Mouse (Mus musculus): ENCODE measurements around the gene Hist2h2be. TPM values are rescaled to one million over a fixed set of nuclear protein-coding genes. Genes with fewer than 3 reads are reported as not detected.

Hist2h2be gene
- total and polyA plus RNA-seq, 3 experiments, result 0.33 to 2.7 (median 2.5) TPM

- Histone ChIP-seq H3K36me3 (replicated peaks) (peaks cover 3% of the 10 kb centered on the region), H3K4me1 (ENCODE audit: insufficient read depth, low read depth, low read length) (peaks cover 30% of the 10 kb centered on the region), H3K27me3 (ENCODE audit: insufficient read depth, low read length) (no peaks in the 10 kb centered on the region), H3K9me3 (replicated peaks) (peaks cover 16% of the 10 kb centered on the region), H3K4me3 (ENCODE audit: low read depth, low read length) (no peak overlapping the region)
- DNase-seq (ENCODE audit: low spot score) (no peak), ATAC-seq (ENCODE audit: extremely low read depth, insufficient number of reproducible peaks, low FRiP score, poor library complexity, severe bottlenecking) (no peak)
- no peak for TF ChIP-seq POLR2AphosphoS5 (IDR thresholded peaks at IDR 0.05; ENCODE audit: insufficient replicate concordance, low read depth, low read length)
- no peak for TF ChIP-seq TAL1 (conservative IDR thresholded peaks at IDR 0.05; ENCODE audit: low read depth, low read length)
- no peak for TF ChIP-seq CTCF (IDR thresholded peaks at IDR 0.05; ENCODE audit: low read depth, low read length)
- no peak for TF ChIP-seq GATA2 (IDR thresholded peaks at IDR 0.05; ENCODE audit: borderline replicate concordance, low read depth, low read length)
- no peak for TF ChIP-seq GATA1 (IDR thresholded peaks at IDR 0.05; ENCODE audit: borderline replicate concordance, low read length)
Measured at GRCm38 (mm10) chr3:96222774-96223173, 1.9 kb downstream of the Hist2h2be start.

GRCm38 (mm10) chr3:96225421-96225820, 4.5 kb downstream of the Hist2h2be start:
- no peak overlapping the region; the same call in 1 of the 2 replicates for H3K4me3 ChIP-seq (ENCODE audit: low read depth, low read length)
- no peaks in the 10 kb centered on the region for H3K27me3 ChIP-seq (ENCODE audit: insufficient read depth, low read length)
- H3K4me1 ChIP-seq (ENCODE audit: insufficient read depth, low read depth, low read length), result peaks cover 31% of the 10 kb centered on the region
- H3K9me3 ChIP-seq (replicated peaks), result peaks cover 16% of the 10 kb centered on the region
- DNase-seq (ENCODE audit: low spot score) (no peak), ATAC-seq (ENCODE audit: extremely low read depth, insufficient number of reproducible peaks, low FRiP score, poor library complexity, severe bottlenecking) (no peak)
- TF ChIP-seq GATA1 (IDR thresholded peaks at IDR 0.05; ENCODE audit: borderline replicate concordance, low read length) (no peak), CTCF (IDR thresholded peaks at IDR 0.05; ENCODE audit: low read depth, low read length) (no peak)
- H3K36me3 ChIP-seq (replicated peaks), result peaks cover 3% of the 10 kb centered on the region

- Histone ChIP-seq H3K27me3 (ENCODE audit: insufficient read depth, low read length) (no peaks in the 10 kb centered on the region), H3K4me1 (ENCODE audit: insufficient read depth, low read depth, low read length) (peaks cover 32% of the 10 kb centered on the region), H3K4me3 (ENCODE audit: low read depth, low read length) (no peak overlapping the region), H3K36me3 (replicated peaks) (no peaks in the 10 kb centered on the region), H3K9me3 (replicated peaks) (peaks cover 6% of the 10 kb centered on the region)
- DNase-seq (ENCODE audit: low spot score), result no peak
- TF ChIP-seq CTCF (IDR thresholded peaks at IDR 0.05; ENCODE audit: low read depth, low read length) (no peak), POLR2AphosphoS5 (IDR thresholded peaks at IDR 0.05; ENCODE audit: insufficient replicate concordance, low read depth, low read length) (no peak), GATA1 (IDR thresholded peaks at IDR 0.05; ENCODE audit: borderline replicate concordance, low read length) (no peak), GATA2 (IDR thresholded peaks at IDR 0.05; ENCODE audit: borderline replicate concordance, low read depth, low read length) (no peak), TAL1 (conservative IDR thresholded peaks at IDR 0.05; ENCODE audit: low read depth, low read length) (no peak)
- ATAC-seq (ENCODE audit: extremely low read depth, insufficient number of reproducible peaks, low FRiP score, poor library complexity, severe bottlenecking), result no peak
Measured at GRCm38 (mm10) chr3:96226695-96227648, 6.1 kb downstream of the Hist2h2be start.

- TF ChIP-seq GATA2 (IDR thresholded peaks at IDR 0.05; ENCODE audit: borderline replicate concordance, low read depth, low read length) (no peak), POLR2AphosphoS5 (IDR thresholded peaks at IDR 0.05; ENCODE audit: insufficient replicate concordance, low read depth, low read length) (no peak), CTCF (IDR thresholded peaks at IDR 0.05; ENCODE audit: low read depth, low read length) (no peak), TAL1 (conservative IDR thresholded peaks at IDR 0.05; ENCODE audit: low read depth, low read length) (no peak), GATA1 (IDR thresholded peaks at IDR 0.05; ENCODE audit: borderline replicate concordance, low read length) (no peak)
- ATAC-seq (ENCODE audit: extremely low read depth, insufficient number of reproducible peaks, low FRiP score, poor library complexity, severe bottlenecking) (no peak), DNase-seq (ENCODE audit: low spot score) (no peak)
- Histone ChIP-seq H3K36me3 (replicated peaks) (no peaks in the 10 kb centered on the region), H3K4me3 (ENCODE audit: low read depth, low read length) (no peak overlapping the region), H3K4me1 (ENCODE audit: insufficient read depth, low read depth, low read length) (peaks cover 32% of the 10 kb centered on the region), H3K27me3 (ENCODE audit: insufficient read depth, low read length) (no peaks in the 10 kb centered on the region), H3K9me3 (replicated peaks) (no peaks in the 10 kb centered on the region)
Measured at GRCm38 (mm10) chr3:96228828-96229227, 7.9 kb downstream of the Hist2h2be start.

GRCm38 (mm10) chr3:96230404-96230803, 9.5 kb downstream of the Hist2h2be start:
- DNase-seq (ENCODE audit: low spot score), result no peak
- ATAC-seq (ENCODE audit: extremely low read depth, insufficient number of reproducible peaks, low FRiP score, poor library complexity, severe bottlenecking), result no peak

GRCm38 (mm10) chr3:96230910-96231757, 10.2 kb downstream of the Hist2h2be start:
- ATAC-seq (ENCODE audit: extremely low read depth, insufficient number of reproducible peaks, low FRiP score, poor library complexity, severe bottlenecking), result no peak
- no peak overlapping the region for H3K4me3 ChIP-seq (ENCODE audit: low read depth, low read length)
- no peaks in the 10 kb centered on the region for H3K36me3 ChIP-seq (replicated peaks)
- H3K9me3 ChIP-seq (replicated peaks), result no peaks in the 10 kb centered on the region
- DNase-seq (ENCODE audit: low spot score), result no peak
- H3K4me1 ChIP-seq (ENCODE audit: insufficient read depth, low read depth, low read length), result peaks cover 24% of the 10 kb centered on the region
- H3K27me3 ChIP-seq (ENCODE audit: insufficient read depth, low read length), result no peaks in the 10 kb centered on the region
- no peak for TF ChIP-seq TAL1 (conservative IDR thresholded peaks at IDR 0.05; ENCODE audit: low read depth, low read length)
- no peak for TF ChIP-seq CTCF (IDR thresholded peaks at IDR 0.05; ENCODE audit: low read depth, low read length)
- TF ChIP-seq GATA1 (IDR thresholded peaks at IDR 0.05; ENCODE audit: borderline replicate concordance, low read length), result no peak
- no peak for TF ChIP-seq GATA2 (IDR thresholded peaks at IDR 0.05; ENCODE audit: borderline replicate concordance, low read depth, low read length)
- no peak for TF ChIP-seq POLR2AphosphoS5 (IDR thresholded peaks at IDR 0.05; ENCODE audit: insufficient replicate concordance, low read depth, low read length)

More at GRCm38 (mm10) chr3:96230404-96230803, 9.5 kb downstream of the Hist2h2be start:
- H3K27me3 ChIP-seq (ENCODE audit: insufficient read depth, low read length), result no peaks in the 10 kb centered on the region
- peaks cover 27% of the 10 kb centered on the region for H3K4me1 ChIP-seq (ENCODE audit: insufficient read depth, low read depth, low read length)
- no peaks in the 10 kb centered on the region for H3K9me3 ChIP-seq (replicated peaks)
- no peak for TF ChIP-seq GATA2 (IDR thresholded peaks at IDR 0.05; ENCODE audit: borderline replicate concordance, low read depth, low read length)
- TF ChIP-seq TAL1 (conservative IDR thresholded peaks at IDR 0.05; ENCODE audit: low read depth, low read length), result no peak
- no peak for TF ChIP-seq GATA1 (IDR thresholded peaks at IDR 0.05; ENCODE audit: borderline replicate concordance, low read length)
- no peak for TF ChIP-seq POLR2AphosphoS5 (IDR thresholded peaks at IDR 0.05; ENCODE audit: insufficient replicate concordance, low read depth, low read length)
- no peak for TF ChIP-seq CTCF (IDR thresholded peaks at IDR 0.05; ENCODE audit: low read depth, low read length)
- H3K4me3 ChIP-seq (ENCODE audit: low read depth, low read length), result no peak overlapping the region
- H3K36me3 ChIP-seq (replicated peaks), result no peaks in the 10 kb centered on the region

All from G1E (cell line).